Mouse (Mus musculus) CH12.LX (cell line): Measurements from ENCODE around the gene Ppef1. TPM values are rescaled to one million over a fixed set of nuclear protein-coding genes. Genes with fewer than 3 reads are reported as not detected.

Experiments
- DNase-seq: peaks from one replicate; pipeline ENCODE4 v3.0.0-alpha.2; 2013; ENCODE audit errors: extremely low read depth
- H3K27ac ChIP-seq: 2 replicates; pipeline ENCODE4 v1.5.1; 2012; ENCODE audit warnings: low read depth, mild to moderate bottlenecking, control low read depth, moderate library complexity; ENCODE audit not compliant: insufficient read depth
- H3K27me3 ChIP-seq: replicated peaks from 2 replicates; pipeline ENCODE3; 2012; ENCODE audit warnings: inconsistent platforms
- H3K36me3 ChIP-seq, 2 experiments: replicated peaks in 1 of 2; 2 replicates each; pipeline versions ENCODE3 to v1.6.1; 2012; ENCODE audit warnings: inconsistent platforms in 1 of 2, low read length in 1 of 2, mild to moderate bottlenecking in 1 of 2, mixed read lengths in 1 of 2, moderate library complexity in 1 of 2; ENCODE audit not compliant: control insufficient read depth in 1 of 2, insufficient read depth in 1 of 2
- H3K4me1 ChIP-seq, 2 experiments: 2 replicates each; pipeline ENCODE4 v1.6.1; 2012; ENCODE audit warnings: inconsistent platforms in 1 of 2, moderate library complexity in 1 of 2; ENCODE audit not compliant: insufficient read depth in 2 of 2, control insufficient read depth in 1 of 2
- H3K4me2 ChIP-seq: 2 replicates; pipeline ENCODE4 v1.6.1; 2012; ENCODE audit warnings: low read depth, mild to moderate bottlenecking, control low read depth; ENCODE audit not compliant: poor library complexity, insufficient read depth, severe bottlenecking
- H3K4me3 ChIP-seq, 3 experiments: fragments of 150-350 bp in 1 of 3; sonication (generic) in 1 of 3; replicated peaks in 1 of 3; 2 replicates each; pipeline versions ENCODE3 to v1.5.1; 2011 to 2012; ENCODE audit warnings: low read depth in 2 of 3, low read length in 2 of 3, mild to moderate bottlenecking in 2 of 3, moderate library complexity in 2 of 3, control low read depth in 1 of 3, improper control_type of control experiment in 1 of 3, inconsistent platforms in 1 of 3, mixed read lengths in 1 of 3; ENCODE audit not compliant: poor library complexity in 1 of 3
- H3K79me2 ChIP-seq: replicated peaks from 2 replicates; pipeline ENCODE4 v1.6.1; 2012; ENCODE audit warnings: mild to moderate bottlenecking, moderate library complexity; ENCODE audit not compliant: control insufficient read depth, poor library complexity, insufficient read depth, severe bottlenecking; ENCODE audit errors: extremely low read depth
- H3K9ac ChIP-seq: 2 replicates; pipeline ENCODE4 v1.6.1; 2012; ENCODE audit warnings: low read depth, mild to moderate bottlenecking, control low read depth, moderate library complexity; ENCODE audit not compliant: insufficient read depth
- H3K9me3 ChIP-seq: replicated peaks from 2 replicates; pipeline ENCODE3; 2012; ENCODE audit warnings: low read length, inconsistent platforms, mixed read lengths
- CHD2 ChIP-seq: IDR thresholded peaks from 2 replicates; pipeline ENCODE4 v1.6.1; 2011; ENCODE audit warnings: low read length, improper control_type of control experiment
- CTCF ChIP-seq, 2 experiments: IDR thresholded peaks in 1 of 2; conservative IDR thresholded peaks in 1 of 2; 2 replicates each; pipeline ENCODE4 v1.5.1; 2011 to 2012; ENCODE audit warnings: low read depth in 2 of 2, low read length in 2 of 2, improper control_type of control experiment in 1 of 2, inconsistent platforms in 1 of 2, mild to moderate bottlenecking in 1 of 2, moderate library complexity in 1 of 2
- E2F4 ChIP-seq: IDR thresholded peaks from 2 replicates; pipeline ENCODE4 v1.6.1; 2011; ENCODE audit warnings: low read depth, low read length, improper control_type of control experiment; ENCODE audit not compliant: insufficient replicate concordance
- ETS1 ChIP-seq: conservative IDR thresholded peaks from 2 replicates; pipeline ENCODE4 v1.6.1; 2012; ENCODE audit warnings: low read depth, mild to moderate bottlenecking, inconsistent platforms, low read length, improper control_type of control experiment, moderate library complexity
- GABPA ChIP-seq: IDR thresholded peaks from 2 replicates; pipeline ENCODE4 v1.6.1; 2012; ENCODE audit warnings: low read depth, low read length, improper control_type of control experiment, inconsistent platforms; ENCODE audit not compliant: insufficient replicate concordance
- HCFC1 ChIP-seq: IDR thresholded peaks from 2 replicates; pipeline ENCODE4 v1.6.1; 2012; ENCODE audit warnings: low read depth, mild to moderate bottlenecking, inconsistent platforms, low read length, improper control_type of control experiment
- MAZ ChIP-seq: IDR thresholded peaks from 2 replicates; pipeline ENCODE4 v1.6.1; 2012; ENCODE audit warnings: low read depth, mild to moderate bottlenecking, inconsistent platforms, low read length, improper control_type of control experiment, moderate library complexity
- NRF1 ChIP-seq: IDR thresholded peaks from 2 replicates; pipeline ENCODE4 v1.6.1; 2014; ENCODE audit warnings: low read depth, mild to moderate bottlenecking, inconsistent platforms, low read length, improper control_type of control experiment, moderate library complexity
- POLR2AphosphoS2 ChIP-seq: IDR thresholded peaks from 2 replicates; pipeline ENCODE4 v1.6.1; 2011; ENCODE audit warnings: low read depth, low read length, improper control_type of control experiment
- RAD21 ChIP-seq: IDR thresholded peaks from 2 replicates; pipeline ENCODE4 v1.6.1; 2011; ENCODE audit warnings: low read depth, mild to moderate bottlenecking, low read length, improper control_type of control experiment, moderate library complexity
- USF2 ChIP-seq: conservative IDR thresholded peaks from 2 replicates; pipeline ENCODE4 v1.6.1; 2011; ENCODE audit warnings: low read depth, low read length, improper control_type of control experiment
- ZC3H11A ChIP-seq: IDR thresholded peaks from 2 replicates; pipeline ENCODE4 v1.6.1; 2012; ENCODE audit warnings: low read depth, mild to moderate bottlenecking, inconsistent platforms, low read length, improper control_type of control experiment
- ZKSCAN1 ChIP-seq: IDR thresholded peaks from 2 replicates; pipeline ENCODE4 v1.6.1; 2012; ENCODE audit warnings: low read depth, inconsistent platforms, low read length, improper control_type of control experiment, borderline replicate concordance
- ZNF384 ChIP-seq: IDR thresholded peaks from 2 replicates; pipeline ENCODE4 v1.6.1; 2012; ENCODE audit warnings: low read depth, low read length, improper control_type of control experiment, inconsistent platforms
- dilution Hi-C: fragments of 300-500 bp; cut with MboI; formaldehyde crosslinking; loops from 2 replicates; pipeline ENCODE4 v1.14.3; 2020; ENCODE audit warnings: low sequenced_read_pairs; ENCODE audit not compliant: extremely low pct_unique_long_range_greater_than_20kb, extremely low pct_ligation_motif_present
- in situ Hi-C: fragments of 300-500 bp; cut with MboI; formaldehyde crosslinking; loops from 3 replicates; pipeline ENCODE4 v1.14.3; 2019; ENCODE audit warnings: low sequenced_read_pairs, low pct_ligation_motif_present, low pct_unique_long_range_greater_than_20kb, mixed read lengths
- polyA plus RNA-seq: library from polyadenylated mRNA; unstranded; fragments of >175 nt; gene quantifications from 2 replicates; pipeline ENCODE4 v1.2.1, GENCODE M21; 2012; ENCODE audit warnings: low read depth; ENCODE audit not compliant: insufficient read length
- total RNA-seq, 2 experiments: library from RNA; depleted of rRNA; stranded (reverse); fragments of 300-350 nt in 1 of 2; fragments of >200 nt in 1 of 2; gene quantifications; 2 replicates each; pipeline ENCODE4 v1.2.3; 2012 to 2014

Ppef1 gene
- total and polyA plus RNA-seq, 3 experiments = 0.34 to 2.8 (median 1.5) TPM

GRCm38 (mm10) chrX:160585110-160585509 lies 150.5 kb downstream of the Ppef1 start:
- H3K27ac ChIP-seq = no peak overlapping the region
- H3K27me3 ChIP-seq = no peaks in the 10 kb centered on the region
- DNase-seq = no peak
- no peak for TF ChIP-seq MAZ
- TF ChIP-seq ZC3H11A = no peak
- TF ChIP-seq ETS1 = no peak
- TF ChIP-seq ZKSCAN1 = no peak
- TF ChIP-seq CTCF (conservative IDR thresholded peaks at IDR 0.05 in 1 of 2, IDR thresholded peaks at IDR 0.05 in 1 of 2; ENCODE audit: low read depth in 2 of 2, low read length in 2 of 2) = no peak
- H3K4me3 ChIP-seq = no peak overlapping the region
- H3K79me2 ChIP-seq = no peaks in the 10 kb centered on the region
- peaks cover 0 to 4% of the 10 kb centered on the region in 2 experiments; a peak in 1 of 4 replicates for H3K4me1 ChIP-seq
- dilution Hi-C loops (no loop called here), in situ Hi-C loops (loop anchor here (25.0 kb wide), 1 partner anchor 452 kb away; no protein-coding TSS in a partner anchor)
- no peak overlapping the region for H3K9ac ChIP-seq
- H3K9me3 ChIP-seq = no peaks in the 10 kb centered on the region
- no peak overlapping the region for H3K4me2 ChIP-seq
- peaks cover 10 to 44% of the 10 kb centered on the region in 2 experiments for H3K36me3 ChIP-seq

GRCm38 (mm10) chrX:160584148-160584838 lies 151.3 kb downstream of the Ppef1 start:
- Histone ChIP-seq H3K36me3 (peaks cover 8 to 46% of the 10 kb centered on the region in 2 experiments), H3K9me3 (no peaks in the 10 kb centered on the region), H3K4me3 (no peak overlapping the region), H3K27ac (no peak overlapping the region), H3K9ac (no peak overlapping the region), H3K79me2 (no peaks in the 10 kb centered on the region), H3K4me1 (peaks cover 0 to 4% of the 10 kb centered on the region in 2 experiments; a peak in 1 of 4 replicates), H3K27me3 (no peaks in the 10 kb centered on the region), H3K4me2 (no peak overlapping the region)
- TF ChIP-seq NRF1 (no peak), ETS1 (no peak), MAZ (no peak), POLR2AphosphoS2 (no peak), CHD2 (no peak), GABPA (no peak), E2F4 (no peak), ZNF384 (no peak), USF2 (no peak), HCFC1 (no peak), RAD21 (no peak)
- in situ Hi-C loops (loop anchor here (25.0 kb wide), 1 partner anchor 453 kb away; no protein-coding TSS in a partner anchor), dilution Hi-C loops (no loop called here)
- DNase-seq = no peak
